Mouse (Mus musculus): ENCODE data around the gene Prkch.

Gene Prkch

DNA sequence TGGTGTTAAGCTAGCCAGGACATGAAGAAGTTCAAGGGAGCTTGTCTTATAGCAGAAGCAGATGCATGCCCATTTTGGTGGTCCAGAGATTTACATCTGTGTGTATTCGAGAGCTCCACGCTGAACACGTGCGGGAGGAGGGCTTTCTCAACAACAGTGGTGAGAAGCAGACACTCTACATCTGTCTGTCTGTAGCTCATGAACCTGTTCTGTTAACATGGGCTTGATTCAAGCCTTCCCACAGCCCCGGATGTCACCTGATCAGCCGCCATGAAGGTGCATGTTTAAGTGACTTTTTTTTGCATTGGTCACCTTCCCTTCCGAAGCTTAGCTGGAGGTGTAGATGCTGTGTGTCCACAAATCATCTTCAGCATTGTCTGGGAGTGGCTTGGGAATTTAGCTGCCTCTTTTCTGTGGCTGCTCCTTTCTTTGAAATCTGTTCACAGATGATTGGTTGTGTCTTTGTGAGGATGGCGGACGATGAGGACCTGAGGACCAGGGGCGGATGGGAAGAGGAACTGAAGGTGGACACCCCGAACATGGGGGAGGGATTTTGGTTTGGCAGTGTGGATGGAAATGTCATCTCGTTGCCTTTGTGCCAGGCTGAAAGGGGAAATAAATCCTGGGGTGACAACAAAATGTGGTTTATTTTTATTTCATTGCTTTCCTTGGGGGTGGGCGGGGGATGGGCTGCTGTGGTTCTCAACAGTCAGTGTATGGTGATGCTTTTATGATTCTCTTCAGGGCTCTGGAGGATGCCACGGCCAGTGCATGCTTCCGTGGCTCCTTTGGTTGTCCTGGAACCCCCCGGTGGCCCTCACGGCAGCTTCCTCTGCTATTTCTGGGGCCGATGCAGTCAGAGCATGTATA, 25.3 kb downstream of the Prkch start:
- no peak for DNase-seq (ENCODE audit: low spot score in 2 of 2)

DNA sequence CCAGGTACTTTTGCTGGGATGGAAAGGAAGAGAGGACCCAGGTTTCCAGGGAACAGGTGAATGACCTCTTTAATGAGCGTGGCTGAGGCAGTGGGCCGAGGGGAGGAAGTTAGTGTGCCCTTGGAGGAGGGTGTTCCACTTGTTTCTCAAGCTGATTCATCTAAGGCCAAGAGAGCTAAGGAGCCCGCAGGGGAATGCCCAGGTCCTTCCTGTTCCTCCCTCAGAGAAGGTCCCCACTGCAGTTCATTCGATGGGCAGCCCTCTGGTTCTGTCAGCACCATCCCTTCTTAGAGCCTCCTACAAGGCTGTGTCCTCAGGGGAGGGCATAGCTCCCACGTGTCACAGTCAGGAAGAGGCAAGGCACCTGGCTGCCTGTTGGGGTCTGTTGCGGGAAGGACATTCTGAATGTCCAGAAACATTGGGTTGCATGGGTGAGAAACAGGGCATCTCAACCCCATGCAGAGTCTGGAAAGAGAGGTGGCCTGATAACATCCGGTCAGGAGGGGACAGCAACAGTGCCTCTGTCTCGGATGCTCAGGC, 26.3 kb downstream of the Prkch start:
- DNase-seq (ENCODE audit: low spot score in 2 of 2): no peak

DNA sequence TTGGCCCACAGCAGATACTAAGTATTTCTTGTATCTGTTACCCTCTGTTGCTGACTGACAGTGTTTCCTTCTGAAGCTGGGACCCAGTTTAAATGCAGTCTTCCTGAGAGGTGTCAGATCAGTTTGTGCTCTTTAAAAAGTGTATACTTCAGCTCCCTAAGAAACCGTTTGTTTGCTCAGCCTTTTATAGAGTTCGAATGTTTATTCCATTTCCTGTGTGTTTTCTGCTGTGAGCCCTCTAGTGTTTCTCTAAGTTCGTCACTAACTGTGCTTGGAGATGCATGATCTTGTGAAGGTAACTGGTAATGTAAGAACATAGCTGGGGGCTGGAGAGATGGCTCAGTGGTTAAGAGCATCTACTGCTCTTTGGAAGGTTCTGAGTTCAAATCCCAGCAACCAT, 27.1 kb downstream of the Prkch start:
- DNase-seq (ENCODE audit: low spot score in 2 of 2): no peak

DNA sequence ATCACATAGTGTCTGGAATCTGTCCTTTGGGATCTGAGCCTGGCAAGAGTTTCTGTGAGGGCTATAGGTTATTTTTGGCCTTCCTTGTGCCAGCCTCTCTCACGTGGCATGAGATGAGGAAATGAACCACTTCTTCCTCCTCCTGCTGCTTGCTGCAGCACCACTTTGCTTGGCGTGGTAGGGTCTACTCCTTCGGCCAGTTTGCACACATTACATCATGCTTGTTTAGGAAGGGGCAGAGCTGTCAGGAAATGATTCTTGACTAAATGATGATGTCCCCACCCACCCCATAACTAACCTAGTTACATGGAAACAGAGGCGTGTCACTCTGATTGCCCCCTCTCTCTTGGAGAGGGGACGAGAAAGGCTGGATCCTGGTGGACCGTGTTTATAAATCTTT, 28.6 kb downstream of the Prkch start:
- DNase-seq (ENCODE audit: low spot score in 2 of 2): no peak

DNA sequence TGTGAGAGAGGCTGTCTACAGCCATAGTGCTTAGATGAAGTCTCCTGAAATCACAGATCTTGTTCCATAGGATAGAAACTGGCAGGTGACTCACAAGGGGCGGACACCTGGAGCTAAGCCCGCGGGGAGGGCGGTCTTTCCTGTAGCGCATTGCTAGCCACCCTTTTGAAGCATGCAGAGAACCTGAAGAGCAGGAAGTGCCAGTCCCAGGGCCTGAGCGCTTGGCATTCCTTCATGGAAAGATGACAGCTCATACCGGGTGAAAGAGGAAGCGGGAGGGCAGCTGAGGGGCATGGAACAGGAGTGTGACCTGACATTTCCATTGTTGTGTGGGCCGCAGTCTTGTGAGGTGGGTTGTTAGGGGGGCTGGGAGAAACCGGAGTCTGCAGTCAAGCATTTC, 33.1 kb downstream of the Prkch start:
- DNase-seq (ENCODE audit: low spot score in 2 of 2): no peak

DNA sequence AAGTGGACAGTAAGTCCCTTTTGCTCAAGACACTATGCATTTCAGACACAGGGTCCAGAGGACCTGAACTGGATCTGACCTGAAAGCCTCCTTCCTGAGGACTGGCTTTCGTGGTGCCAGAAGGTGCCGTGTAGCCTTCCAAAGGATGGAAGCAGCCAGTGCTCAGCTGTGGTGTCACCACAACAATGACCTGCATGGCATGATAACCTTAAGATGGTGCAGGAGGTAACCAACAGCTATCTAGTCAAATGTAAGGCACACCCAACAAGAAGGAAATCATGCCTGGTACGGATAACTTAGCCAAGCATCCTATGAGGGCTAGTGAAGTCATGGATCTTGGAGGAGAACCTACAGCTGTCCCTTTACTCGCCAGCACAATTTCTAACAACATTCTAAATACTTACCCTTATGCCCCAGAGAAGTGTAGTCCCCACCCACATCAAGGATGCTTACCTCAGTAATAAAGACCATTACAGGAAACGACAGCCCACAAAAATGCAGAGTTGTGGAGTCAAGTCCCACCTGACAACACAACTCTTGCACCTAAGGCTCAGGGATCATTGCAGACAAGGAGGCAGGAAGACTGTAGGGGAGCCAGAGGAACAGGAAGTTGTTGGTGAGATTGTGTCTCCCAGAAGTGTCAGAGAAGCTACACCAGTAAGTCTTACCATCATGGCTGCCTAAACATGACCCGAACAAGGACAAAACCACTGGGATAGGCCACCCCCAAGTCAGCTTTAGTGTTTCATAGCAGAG, 40.9 kb downstream of the Prkch start:
- no peak for DNase-seq (ENCODE audit: low spot score in 2 of 2)

DNA sequence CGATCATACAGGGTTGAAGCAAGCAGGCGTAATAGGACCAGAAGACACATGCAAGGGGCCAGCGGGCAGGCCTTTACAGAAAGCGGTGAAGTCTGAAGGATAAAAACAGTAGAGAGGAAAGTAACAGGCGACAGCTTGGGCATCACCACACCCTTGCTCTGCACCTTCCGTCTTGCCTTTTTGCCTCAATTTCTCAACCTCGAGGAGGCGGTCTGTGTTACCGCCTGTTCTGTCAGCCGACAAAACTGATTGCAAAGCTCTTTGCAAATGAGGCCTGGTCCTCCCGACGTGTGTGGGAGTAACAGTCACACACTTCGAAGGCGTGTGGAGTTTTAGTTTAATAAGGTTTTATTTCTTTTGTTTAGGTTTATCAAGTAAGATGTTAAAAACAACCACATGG, 43.3 kb downstream of the Prkch start:
- no peak for DNase-seq (ENCODE audit: low spot score in 2 of 2)

DNA sequence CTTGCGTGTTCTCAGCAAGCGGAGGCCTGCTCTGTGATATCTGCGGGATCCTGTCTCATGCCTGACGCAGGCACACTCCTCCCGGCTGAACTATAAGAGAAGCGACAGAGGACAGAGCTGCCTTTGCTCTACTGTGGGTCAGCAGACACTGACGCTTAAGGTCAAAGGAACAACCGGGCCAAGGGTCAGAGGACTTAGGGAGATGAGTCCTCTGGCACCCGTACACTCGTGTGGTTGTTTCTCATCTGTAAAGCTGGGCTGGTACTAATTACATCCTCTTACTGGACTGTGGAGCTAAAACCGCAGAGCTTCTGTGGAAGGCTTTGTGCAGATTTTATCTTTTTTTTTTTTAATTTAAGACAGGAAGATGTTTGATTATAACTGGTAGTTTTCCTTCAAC, 46.0 kb downstream of the Prkch start:
- no peak for DNase-seq (ENCODE audit: low spot score in 2 of 2)

DNA sequence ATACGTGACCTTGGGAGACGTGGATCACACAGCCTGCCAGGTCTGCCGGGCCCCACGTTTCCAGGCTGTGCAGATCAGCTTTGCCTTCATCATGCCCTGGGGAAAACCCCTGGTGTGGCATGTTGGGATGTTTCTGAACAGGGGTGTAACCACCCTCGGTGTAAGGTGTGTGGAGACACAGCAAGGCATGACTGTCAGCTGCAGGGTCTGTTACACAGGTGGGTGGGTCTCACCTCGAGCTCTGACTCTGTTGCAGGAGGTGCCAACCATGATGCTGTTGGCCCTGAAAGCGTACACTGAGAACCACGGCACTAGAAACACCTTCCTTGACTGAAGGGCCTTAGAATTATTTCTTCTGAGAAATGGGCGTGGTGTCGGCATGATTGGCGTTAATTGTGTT, 46.6 kb downstream of the Prkch start:
- DNase-seq (ENCODE audit: low spot score in 2 of 2): no peak

DNA sequence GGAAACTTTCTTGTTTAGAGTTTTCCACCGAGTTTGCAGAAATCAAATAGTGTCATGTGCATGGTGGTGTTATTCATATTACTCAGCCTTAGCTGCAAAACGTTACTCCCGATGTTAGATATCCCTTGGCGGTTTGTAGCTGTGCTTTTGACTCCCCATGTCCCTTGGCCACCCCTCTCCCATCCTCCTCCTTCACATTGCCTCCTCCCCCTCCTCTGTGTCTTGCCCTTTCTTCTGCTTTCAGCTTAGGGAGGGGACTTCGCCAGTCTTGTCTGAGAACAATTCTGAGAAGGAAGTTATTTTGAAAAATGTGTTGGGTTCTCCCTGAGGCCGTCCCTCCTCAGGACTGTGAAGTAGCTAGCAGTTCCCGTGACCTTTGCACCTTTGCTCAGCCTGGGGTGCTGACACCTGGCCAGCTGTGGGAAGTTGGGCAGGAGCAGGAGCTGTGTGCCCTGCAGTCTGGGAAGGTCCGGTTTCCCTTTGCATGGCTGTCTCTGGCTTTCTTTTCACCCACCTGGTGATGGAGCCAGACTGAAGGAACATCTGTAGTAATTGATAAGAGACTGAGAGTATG, 48.2 kb downstream of the Prkch start:
- DNase-seq (ENCODE audit: low spot score in 2 of 2): no peak

DNA sequence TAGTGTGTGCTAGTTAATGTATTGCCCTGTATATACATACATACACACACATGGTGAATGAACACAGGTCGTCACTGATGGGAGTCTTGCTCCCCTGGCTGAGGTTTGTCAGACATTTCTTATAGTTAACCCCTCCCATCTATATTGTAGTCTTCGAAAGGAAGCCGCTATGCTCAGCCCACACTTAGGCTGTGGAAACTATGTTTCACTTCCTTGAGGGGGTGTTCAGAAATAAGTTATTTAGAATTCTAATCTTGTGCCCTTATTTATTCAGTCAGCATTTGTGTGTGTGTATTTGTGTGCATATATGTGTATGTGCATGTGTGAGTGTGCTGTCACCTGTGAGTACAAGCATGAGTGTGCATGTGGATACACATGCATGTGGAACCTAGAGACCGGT, 49.1 kb downstream of the Prkch start:
- DNase-seq (ENCODE audit: low spot score in 2 of 2): no peak

DNA sequence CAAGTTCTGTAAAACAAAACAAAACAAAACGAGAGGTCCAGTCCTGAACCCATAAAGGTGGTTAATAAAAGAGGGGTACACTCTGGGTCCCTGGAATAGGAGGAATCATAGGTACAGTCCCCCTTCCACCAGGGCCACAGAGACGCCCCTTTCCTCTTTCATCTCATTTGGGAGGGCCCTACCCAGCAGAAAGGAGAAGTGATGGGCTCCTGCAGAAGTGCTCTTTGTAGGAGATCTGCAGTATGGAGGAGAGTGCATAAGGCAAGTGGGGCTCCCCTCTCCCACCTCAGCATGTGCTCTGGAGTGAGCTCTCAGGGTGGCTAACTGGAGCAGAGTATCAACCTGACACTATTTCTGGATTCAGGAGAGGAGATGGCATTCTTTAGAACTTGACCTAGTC, 55.0 kb downstream of the Prkch start:
- no peak for DNase-seq (ENCODE audit: low spot score in 2 of 2)

DNA sequence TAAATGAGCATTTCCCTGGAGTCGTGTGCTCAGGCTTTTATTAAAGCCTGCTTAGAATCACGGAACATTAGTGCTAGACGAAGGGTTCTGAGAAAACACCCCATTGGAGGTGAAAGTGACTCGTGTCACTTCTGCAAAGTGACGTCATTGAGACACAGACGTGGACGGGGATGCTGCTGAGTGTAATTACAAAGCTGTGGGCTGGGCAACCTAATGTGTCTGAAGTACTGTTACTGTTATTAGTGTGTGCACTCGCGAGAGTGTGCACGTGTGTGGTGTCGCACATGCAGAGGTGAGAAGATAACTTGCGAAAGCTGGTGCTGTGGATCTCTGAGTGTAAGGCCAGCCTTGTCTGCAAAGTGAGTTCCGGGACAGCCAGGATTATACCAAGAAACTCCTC, 56.6 kb downstream of the Prkch start:
- no peak for DNase-seq (ENCODE audit: low spot score in 2 of 2)

DNA sequence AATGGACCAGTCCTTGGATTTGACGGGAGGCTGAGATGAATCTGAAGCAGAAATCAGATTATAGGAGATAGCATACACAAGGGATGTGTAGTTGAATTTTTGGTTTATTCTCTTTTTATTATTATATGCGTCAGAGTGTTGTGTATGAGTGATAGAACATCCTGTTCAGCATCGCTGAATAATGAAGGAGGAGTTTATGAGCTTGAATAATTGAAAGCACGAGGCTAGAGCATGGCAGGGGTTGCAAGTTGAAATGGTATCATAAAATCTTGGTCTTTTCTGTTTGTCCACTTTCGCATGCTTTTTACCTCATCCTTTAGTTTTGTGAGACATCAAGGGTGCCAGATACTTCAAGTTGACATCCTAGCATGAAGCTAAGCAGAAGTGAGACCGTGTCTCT, 60.6 kb downstream of the Prkch start:
- DNase-seq (ENCODE audit: low spot score in 2 of 2): no peak

DNA sequence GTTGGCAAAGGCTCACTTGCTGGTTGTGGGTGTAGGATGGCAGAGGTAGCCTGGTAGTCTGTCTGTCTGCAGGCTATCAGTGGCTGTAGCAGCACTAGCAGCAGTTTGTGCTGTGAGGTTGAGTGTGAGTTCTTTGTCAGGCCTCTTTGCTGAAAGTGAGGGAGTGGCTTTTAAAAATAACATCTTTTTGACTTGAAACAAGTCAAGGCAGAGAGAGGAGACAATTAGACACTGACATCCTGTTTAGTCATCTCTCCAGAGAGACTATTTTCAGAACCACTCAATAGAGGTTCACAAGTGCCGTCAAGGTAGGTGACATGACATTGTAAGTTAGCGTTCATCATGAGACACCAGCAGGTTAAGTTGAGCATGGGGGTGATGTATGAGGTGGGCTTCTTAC, 63.1 kb downstream of the Prkch start:
- no peak for DNase-seq (ENCODE audit: low spot score in 2 of 2)

DNA sequence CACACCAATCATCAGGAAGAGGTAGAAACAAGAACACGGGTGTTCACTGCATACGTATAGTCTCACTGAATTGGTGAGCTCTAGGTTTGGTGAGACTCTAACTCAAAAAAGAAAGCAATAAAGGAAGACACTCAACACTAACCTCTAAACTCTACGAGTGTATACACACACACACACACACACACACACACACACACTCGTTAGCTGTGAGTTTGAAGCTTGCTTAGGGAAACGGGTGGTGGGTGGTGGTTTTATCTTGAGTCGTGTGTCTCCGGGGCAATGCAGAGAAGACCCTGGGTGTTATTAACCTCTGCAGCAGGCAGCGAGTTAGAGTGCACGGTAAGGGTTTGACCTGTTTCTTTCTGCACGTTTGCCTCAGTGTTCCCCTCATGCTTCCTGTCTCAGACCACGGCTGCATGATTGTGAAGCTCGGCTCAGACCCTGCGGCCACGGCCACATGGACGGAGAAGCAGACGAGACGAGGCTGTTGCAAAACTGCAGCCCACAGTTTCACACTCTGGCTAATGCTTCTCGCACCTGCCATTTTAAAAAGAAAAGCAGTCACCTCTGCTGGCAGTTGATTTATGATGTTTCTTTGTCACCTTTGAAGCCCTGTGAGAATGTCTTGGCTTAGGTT, 72.1 kb downstream of the Prkch start:
- no peak for DNase-seq (ENCODE audit: low spot score in 2 of 2)

DNA sequence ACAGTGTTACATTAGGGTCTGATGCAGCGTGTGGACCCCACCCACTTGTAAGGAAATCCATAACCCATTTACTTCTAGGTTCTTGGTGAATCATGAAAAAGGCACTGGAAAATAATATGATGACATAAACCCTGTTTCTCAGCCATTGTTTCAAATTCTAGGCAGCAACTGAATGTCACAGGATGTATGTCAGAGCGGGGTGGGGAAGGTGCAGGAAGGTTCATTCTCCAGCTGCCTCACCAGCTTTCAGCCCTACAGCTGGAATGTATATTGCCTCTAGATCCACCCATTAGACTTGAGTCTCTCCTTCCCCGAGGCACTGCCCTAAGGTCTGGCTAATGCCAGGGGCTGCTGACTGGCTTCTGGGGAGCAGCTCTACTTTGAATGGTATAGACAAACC, 78.8 kb downstream of the Prkch start:
- no peak for DNase-seq (ENCODE audit: low spot score in 2 of 2)

DNA sequence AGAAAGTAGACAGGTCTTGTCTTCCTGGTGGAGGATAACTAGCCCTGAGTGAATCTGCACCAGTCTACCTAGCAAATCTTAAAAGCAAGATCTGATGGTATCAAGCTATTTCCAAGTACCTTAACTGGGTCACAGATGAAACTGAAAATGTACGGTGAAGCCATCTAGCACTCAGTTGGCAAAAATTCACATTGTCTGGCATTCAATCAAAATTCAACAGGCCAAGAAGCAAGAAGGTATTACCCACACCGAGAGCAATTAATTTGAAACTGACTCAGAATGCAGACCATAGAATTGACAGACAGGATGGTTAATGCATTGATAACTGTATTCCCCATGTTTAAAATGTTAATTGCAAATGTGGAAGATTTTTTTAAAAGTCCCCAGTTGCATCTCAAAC, 82.1 kb downstream of the Prkch start:
- no peak for DNase-seq (ENCODE audit: low spot score in 2 of 2)

DNA sequence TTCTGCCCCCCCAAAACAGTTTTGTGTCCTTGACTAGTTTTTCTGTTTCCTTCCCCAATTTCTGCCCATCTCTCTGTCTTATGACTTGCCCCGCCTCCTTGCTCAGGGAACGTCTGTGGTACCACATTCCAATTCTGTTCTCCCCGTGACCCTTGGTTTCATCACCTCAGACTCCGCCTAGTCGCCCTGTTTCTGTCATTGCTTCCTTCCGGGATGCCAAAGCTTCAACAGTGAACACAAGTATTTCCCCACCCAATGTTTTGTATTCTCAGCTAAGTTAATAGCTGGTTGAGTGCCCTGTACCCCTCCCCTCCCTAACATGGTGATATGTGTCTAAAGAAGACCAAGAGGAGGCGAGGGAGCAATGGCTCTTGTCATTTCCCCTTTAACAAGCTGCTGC, 83.0 kb downstream of the Prkch start:
- no peak for DNase-seq (ENCODE audit: low spot score in 2 of 2)

DNA sequence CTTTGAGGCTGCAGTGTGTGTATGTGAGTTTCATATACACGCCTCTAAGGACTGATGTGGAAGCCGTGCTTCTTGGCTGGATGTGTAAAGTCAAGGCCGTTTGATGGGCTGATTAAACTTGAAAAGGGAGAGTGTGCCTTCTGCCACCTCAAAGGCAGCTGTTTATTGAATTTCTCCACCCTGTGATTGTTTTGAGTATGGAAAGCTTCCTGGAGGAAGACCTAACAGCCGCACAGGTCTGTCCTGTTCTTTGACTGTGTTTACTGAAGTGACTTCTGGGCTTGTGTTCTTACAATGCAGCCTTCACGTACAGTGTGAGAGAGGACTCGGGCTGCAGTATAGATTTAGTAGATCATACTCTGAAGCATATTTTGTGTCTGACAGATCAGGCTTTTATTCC, 86.1 kb downstream of the Prkch start:
- DNase-seq (ENCODE audit: low spot score in 2 of 2): no peak

DNA sequence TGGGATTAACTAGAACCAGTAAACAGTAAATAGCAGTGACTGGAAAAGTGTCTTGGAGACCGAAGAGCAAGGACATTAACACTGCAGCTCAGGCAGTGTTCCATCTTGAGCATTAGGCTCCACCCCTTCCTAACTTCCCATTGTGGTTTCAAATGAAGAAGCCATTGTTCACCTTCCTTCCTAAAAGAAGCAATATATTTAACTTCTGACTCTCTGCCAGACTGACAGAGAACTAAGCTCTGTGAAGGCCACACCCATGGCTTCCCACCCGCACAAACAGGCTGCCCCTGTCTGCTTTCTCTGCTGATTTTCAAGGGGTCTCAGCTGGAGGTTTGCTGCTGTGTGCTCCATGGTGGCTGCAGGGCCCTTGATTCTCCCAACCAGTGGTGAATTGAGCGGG, 86.9 kb downstream of the Prkch start:
- DNase-seq (ENCODE audit: low spot score in 2 of 2): no peak

DNA sequence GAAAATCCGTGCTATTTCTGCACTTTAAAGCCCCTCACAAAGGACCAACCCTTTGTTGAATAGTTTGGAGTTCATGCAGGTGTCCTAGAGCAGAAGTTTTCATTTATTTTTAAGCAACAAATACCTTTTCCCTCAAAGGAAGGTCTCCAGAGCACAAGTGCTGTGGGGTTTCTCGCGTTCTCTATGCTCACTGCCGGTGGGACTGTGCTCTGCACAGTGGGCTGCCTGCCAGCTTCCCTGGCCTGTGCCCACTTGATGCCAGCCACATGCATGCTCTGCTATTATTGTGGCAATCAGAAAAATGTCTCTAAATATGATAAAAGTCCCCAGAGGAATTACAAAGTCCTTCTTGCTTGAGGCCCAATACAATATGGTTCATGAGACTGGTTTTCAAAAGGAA, 87.4 kb downstream of the Prkch start:
- no peak for DNase-seq (ENCODE audit: low spot score in 2 of 2)

Data from frontal cortex, postnatal 36 days (tissue).